Mouse (Mus musculus): ENCODE data around the gene Hsd17b1. TPM values are rescaled to one million over a fixed set of nuclear protein-coding genes. Genes with fewer than 3 reads are reported as not detected.

The Hsd17b1 gene
- polyA plus RNA-seq, 1 experiment from 2014 or later = 0.22 TPM

DNA sequence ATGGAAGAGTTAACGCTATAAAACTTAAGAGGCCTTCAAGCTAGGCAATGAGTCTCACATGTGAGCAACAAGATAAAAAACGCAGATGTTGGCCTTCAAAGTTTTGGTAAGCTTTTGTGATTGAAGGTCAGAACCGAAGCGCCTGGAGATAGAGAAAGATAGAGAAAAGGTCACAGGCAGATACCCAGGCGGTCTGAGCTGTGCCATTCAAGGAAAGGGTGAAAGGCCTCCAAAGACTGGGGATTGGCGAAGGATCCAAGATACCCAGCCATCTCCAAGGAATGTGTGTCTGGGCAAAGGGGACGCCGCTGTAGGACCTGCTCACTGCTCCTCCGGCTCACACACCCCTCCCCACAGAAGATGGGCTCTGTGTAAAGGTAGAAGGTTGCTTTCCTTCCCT, 13.2 kb upstream of the Hsd17b1 start:
- no peak overlapping the region for H3K27ac ChIP-seq
- H3K36me3 ChIP-seq (ENCODE audit: inconsistent target) = peaks cover 14% of the 10 kb centered on the region; the same call in 1 of the 2 replicates
- no peak overlapping the region for H3K4me3 ChIP-seq (ENCODE audit: inconsistent target)
- H3K79me2 ChIP-seq (ENCODE audit: inconsistent target) = no peaks in the 10 kb centered on the region
- WGBS (ENCODE audit: missing documents) = 94% methylated on average over 9 of the region's 9 CpGs

DNA sequence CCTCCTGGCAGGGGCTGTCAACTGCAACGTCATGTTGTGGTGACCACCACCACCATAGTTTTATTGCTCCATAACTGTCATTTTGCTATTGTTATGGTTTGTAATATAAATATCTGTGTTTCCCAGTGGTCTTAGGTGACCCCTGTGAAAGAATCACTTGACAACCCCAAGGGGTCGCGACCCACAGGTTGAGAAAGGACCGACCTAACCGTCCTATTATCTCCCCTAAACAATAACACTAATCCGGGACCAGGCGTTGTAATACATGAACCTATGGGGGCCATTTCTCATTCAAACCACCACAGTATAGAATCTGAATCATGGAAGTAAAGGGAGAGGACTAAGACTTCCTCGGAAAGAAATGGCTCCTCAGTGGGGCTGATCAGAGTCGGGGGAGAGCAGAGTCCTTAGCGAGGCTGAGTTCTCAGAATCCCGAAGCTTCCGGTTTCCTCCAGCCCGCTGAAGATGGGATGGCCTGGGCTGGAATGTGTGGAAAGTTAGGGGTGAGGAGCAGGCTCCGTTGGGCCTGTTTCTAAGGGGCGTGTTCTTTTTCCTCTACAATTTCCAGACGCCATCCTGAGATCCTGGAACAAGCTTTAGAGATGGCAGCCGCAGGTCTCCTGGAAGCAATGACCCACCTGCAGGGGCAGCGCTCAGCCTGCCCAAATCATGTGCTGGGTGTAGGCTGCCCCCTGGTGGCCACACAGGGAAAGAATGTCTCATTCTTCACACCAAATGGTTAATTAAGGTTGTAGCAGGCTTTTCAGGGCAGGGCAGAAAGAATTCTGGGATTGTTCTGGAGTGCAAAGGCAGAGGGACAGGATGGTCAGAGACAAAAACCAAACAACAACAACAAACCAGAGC, 11.4 kb upstream of the Hsd17b1 start:
- 39% methylated on average over 18 of the region's 18 CpGs for WGBS (ENCODE audit: missing documents)
- Histone ChIP-seq H3K36me3 (ENCODE audit: inconsistent target) (peaks cover 8% of the 10 kb centered on the region; the same call in 1 of the 2 replicates), H3K79me2 (ENCODE audit: inconsistent target) (peaks cover 15% of the 10 kb centered on the region; the same call in 1 of the 2 replicates), H3K4me3 (ENCODE audit: inconsistent target) (no peak overlapping the region), H3K27ac (no peak overlapping the region)

DNA sequence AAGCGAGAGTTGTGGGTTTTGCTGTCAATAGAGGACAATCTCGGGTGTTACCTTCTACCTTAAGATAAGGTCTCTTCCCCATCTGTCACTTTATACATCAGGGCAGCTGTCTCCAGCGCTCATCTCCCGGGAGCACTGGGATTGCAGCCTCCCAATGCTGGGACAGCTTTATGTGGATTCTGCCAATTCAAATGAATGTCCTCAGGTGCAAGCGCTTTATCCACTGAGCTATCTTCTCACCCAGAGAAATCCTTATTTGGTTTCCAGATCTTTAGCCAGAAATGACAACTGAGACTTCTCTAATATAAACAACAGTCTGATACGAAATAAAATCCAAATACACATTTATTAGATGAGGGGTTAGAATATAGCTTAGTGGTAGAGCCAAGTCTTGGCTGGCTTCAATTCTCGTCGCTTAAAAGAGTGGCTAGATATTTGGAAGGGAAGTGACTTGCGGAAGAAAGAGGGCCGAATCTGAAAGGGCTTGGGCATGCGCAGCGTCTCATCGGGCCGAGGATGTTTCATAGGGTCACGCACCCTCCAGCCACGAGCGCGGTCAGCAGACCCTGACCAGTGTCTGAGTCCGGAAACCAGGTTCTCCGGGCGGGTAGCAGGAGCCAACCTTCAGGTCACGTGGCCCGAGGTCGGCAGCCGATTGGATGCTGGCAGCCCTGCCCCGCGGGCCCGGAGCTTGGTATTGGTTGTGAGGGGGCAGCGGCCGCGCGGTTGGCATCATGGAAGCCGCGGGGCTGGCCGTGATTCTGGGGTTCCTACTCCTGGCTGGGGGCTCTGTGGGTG, 8.6 kb upstream of the Hsd17b1 start, which contains the start of gene Naglu:
TSS of gene Naglu (plus strand) at position 622 of the 798 bp plus-strand sequence.
- Histone ChIP-seq H3K27ac (peak within 1 kb of the TSS; percentile 79), H3K36me3 (ENCODE audit: inconsistent target) (peaks cover 29% of the 10 kb centered on the region; the same call in 1 of the 2 replicates), H3K79me2 (ENCODE audit: inconsistent target) (peaks cover 17% of the 10 kb centered on the region; the same call in 1 of the 2 replicates), H3K4me3 (ENCODE audit: inconsistent target) (peak within 1 kb of the TSS; percentile 70)
- WGBS (ENCODE audit: missing documents) = 6% methylated on average over 32 of the region's 35 CpGs

DNA sequence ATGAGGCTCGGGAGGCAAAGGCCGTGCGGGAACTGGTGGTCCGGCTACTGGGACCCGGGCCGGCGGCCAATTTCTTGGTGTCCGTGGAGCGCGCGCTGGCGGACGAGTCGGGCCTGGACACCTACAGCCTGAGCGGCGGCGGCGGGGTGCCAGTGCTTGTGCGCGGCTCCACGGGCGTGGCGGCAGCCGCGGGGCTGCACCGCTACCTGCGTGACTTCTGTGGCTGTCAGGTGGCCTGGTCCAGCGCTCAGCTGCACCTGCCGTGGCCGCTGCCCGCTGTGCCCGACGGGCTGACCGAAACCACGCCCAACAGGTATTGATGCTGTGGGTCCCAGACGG, 8.1 kb upstream of the Hsd17b1 start:
- under 1% methylated on average over 36 of the region's 36 CpGs for WGBS (ENCODE audit: missing documents)
- Histone ChIP-seq H3K27ac (peak overlapping the region; percentile 65), H3K79me2 (ENCODE audit: inconsistent target) (peaks cover 17% of the 10 kb centered on the region; the same call in 1 of the 2 replicates), H3K4me3 (ENCODE audit: inconsistent target) (peak overlapping the region; percentile 70), H3K36me3 (ENCODE audit: inconsistent target) (peaks cover 34% of the 10 kb centered on the region; the same call in 1 of the 2 replicates)

DNA sequence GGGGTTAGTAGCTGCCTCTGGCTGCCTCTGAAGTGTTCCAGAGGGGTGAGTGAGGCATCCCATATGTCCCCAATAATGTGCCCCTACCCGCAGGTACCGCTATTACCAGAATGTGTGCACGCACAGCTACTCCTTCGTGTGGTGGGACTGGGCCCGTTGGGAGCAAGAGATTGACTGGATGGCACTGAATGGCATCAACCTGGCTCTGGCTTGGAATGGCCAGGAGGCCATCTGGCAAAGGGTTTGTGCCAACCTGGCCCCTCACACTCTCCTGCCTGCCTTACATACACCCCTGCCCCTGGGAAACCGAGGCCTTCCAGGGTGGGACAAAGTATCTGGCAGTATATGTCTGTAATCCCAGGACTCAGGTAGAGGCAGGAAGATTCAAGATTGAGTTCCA, 7.2 kb upstream of the Hsd17b1 start:
- peaks cover 17% of the 10 kb centered on the region; the same call in 1 of the 2 replicates for H3K79me2 ChIP-seq (ENCODE audit: inconsistent target)
- 83% methylated on average over 6 of the region's 6 CpGs for WGBS (ENCODE audit: missing documents)
- H3K27ac ChIP-seq = peak overlapping the region; percentile 65
- H3K36me3 ChIP-seq (ENCODE audit: inconsistent target) = peaks cover 37% of the 10 kb centered on the region; the same call in 1 of the 2 replicates
- peak overlapping the region; percentile 70 for H3K4me3 ChIP-seq (ENCODE audit: inconsistent target)

DNA sequence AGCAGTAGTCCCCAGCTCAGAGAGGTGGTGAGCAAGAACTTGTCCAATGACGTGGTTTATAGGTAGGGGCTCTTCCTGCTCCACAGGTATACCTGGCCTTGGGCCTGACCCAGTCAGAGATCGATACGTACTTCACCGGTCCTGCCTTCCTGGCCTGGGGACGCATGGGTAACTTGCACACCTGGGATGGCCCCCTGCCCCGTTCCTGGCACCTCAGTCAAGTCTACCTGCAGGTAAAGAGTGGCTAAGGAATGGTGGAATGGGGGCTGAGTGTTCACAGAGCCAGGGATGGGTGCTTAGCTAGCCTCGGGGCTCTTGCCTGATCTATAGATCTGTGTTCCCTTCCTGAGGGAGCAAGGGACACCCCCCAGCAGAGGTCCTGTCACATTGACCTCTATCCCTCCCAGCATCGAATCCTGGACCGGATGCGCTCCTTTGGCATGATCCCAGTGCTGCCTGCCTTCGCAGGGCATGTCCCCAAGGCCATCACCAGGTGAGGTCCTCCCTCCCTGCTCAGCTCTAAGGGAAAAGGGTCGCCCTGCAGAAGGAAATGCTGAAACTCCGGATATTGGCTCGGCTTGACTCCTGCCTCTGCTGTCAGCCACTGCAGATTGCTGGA, 6.3 kb upstream of the Hsd17b1 start:
- Histone ChIP-seq H3K36me3 (ENCODE audit: inconsistent target) (peaks cover 46% of the 10 kb centered on the region; the same call in 1 of the 2 replicates), H3K4me3 (ENCODE audit: inconsistent target) (no peak overlapping the region), H3K27ac (no peak overlapping the region), H3K79me2 (ENCODE audit: inconsistent target) (peaks cover 17% of the 10 kb centered on the region; the same call in 1 of the 2 replicates)
- WGBS (ENCODE audit: missing documents) = 96% methylated on average over 12 of the region's 14 CpGs

DNA sequence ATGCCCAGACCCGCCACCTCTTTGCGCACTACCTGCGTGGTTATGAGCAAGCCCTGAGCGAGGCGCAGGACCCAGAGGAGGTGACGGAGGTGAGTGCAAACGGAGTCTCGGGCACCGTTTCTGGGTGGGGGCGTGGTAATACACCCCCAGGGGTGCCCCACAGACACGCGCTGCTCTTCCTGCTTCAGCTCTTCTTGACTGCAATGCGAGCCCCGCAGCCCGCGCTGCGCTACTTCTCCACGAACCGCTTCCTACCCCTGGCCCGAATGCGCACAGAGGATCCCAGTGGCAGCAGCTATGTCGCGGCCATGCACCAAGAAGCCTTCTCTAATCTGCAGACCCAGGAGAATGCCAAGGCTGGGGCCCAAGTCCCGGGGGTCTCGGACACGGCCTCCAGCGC, 1.5 kb downstream of the Hsd17b1 start:
- H3K27ac ChIP-seq = no peak overlapping the region
- no peaks in the 10 kb centered on the region; the same call in 1 of the 2 replicates for H3K79me2 ChIP-seq (ENCODE audit: inconsistent target)
- 41% methylated on average over 25 of the region's 27 CpGs for WGBS (ENCODE audit: missing documents)
- H3K4me3 ChIP-seq (ENCODE audit: inconsistent target) = no peak overlapping the region
- H3K36me3 ChIP-seq (ENCODE audit: inconsistent target) = peaks cover 21% of the 10 kb centered on the region; the same call in 1 of the 2 replicates

DNA sequence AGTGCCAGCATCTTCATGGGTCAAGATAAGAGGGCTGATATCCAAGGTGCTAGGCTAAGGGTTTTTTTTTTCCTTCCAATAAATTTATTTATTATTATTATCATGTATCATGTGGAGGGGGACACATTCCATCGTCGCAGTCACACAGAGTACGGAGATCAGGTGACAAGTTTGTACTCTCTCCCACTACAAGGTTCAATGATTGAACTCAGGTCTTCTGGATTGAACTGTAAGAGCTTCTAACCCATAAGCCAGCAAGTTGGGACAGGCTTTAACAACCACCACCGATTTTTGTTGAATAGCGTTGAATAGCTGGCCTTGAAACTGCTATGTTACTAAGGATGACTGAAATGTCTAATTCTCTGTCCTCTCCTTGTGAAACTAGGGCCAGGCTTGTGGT, 2.2 kb downstream of the Hsd17b1 start:
- no peaks in the 10 kb centered on the region; the same call in 1 of the 2 replicates for H3K79me2 ChIP-seq (ENCODE audit: inconsistent target)
- no peak overlapping the region for H3K4me3 ChIP-seq (ENCODE audit: inconsistent target)
- no peak overlapping the region for H3K27ac ChIP-seq
- 91% methylated on average over 5 of the region's 5 CpGs for WGBS (ENCODE audit: missing documents)
- peaks cover 17% of the 10 kb centered on the region; the same call in 1 of the 2 replicates for H3K36me3 ChIP-seq (ENCODE audit: inconsistent target)

DNA sequence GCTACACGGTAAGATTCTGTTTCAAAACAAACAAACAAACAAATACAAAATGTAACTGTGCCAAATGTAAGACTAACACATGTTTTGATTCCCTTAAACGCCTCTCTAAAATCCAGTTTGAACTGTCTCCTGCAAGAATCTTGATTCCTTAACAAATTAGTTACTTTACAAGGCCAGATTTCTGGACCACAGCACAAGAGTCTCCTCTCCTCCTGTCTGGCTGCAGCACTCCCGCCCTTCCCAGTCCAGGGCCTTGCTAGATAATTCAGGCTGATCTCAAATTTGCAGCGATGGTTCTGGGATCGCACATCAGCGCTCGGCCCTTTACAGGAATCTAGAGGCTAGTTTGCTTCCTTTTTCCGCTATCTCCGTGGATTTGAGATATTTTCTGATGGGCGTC, 3.4 kb downstream of the Hsd17b1 start:
- WGBS (ENCODE audit: missing documents) = 18% methylated on average over 10 of the region's 10 CpGs
- Histone ChIP-seq H3K4me3 (ENCODE audit: inconsistent target) (peak overlapping the region; percentile 95), H3K27ac (peak overlapping the region; percentile 90), H3K79me2 (ENCODE audit: inconsistent target) (no peaks in the 10 kb centered on the region; the same call in 1 of the 2 replicates), H3K36me3 (ENCODE audit: inconsistent target) (peaks cover 8% of the 10 kb centered on the region; the same call in 1 of the 2 replicates)

DNA sequence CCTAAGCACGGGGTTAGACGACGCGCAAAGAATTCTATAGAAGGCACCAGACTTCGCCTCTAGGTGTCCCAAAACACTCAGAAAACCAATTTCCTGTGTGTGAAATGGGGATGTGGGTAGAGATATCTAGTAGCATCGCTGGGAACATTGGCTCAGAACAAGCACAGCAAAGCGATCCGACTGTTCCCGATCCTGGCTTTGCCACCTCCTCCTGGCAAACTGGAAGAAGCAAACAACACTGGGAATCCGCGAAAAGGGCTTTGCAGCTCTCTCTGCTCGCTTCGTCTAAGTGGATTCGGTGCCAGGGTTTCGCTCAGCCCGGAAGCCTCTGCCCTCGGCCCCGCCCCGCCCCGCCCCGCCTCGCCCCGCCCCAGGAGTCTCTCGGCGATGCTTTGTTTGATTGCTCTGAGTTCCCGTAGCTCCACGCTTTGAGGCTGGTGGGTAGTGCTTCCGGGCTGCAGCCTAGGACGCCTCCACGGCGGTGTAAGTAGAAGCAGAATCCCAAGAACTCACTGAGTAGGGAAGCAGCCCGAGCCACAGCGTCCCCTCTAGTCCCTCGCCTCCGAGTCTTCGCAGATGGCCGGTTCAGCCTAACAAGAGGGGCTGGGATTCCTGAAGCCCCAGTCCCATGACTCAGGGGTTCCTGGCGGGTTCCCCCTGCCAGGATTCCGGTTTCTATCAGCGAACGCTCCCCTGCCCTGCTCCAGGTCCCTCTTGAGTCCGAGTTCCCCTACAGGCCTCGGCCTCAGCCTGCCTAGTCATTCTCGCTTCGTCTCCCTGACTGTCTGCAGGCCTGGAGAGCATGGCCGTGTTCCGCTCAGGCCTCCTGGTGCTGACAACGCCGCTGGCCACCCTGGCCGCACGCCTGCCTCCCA, 4.2 kb downstream of the Hsd17b1 start, which contains the start of gene Coasy:
TSS of gene Coasy (plus strand) at position 358 of the 875 bp plus-strand sequence.
- Histone ChIP-seq H3K4me3 (ENCODE audit: inconsistent target) (peak within 1 kb of the TSS; percentile 95), H3K36me3 (ENCODE audit: inconsistent target) (0 out of 2 replicates have a peak, but pooled peaks cover under 1% of the 10 kb centered on the region), H3K79me2 (ENCODE audit: inconsistent target) (peaks cover 3% of the 10 kb centered on the region), H3K27ac (peak within 1 kb of the TSS; percentile 90)
- WGBS (ENCODE audit: missing documents) = under 1% methylated on average over 50 of the region's 51 CpGs

DNA sequence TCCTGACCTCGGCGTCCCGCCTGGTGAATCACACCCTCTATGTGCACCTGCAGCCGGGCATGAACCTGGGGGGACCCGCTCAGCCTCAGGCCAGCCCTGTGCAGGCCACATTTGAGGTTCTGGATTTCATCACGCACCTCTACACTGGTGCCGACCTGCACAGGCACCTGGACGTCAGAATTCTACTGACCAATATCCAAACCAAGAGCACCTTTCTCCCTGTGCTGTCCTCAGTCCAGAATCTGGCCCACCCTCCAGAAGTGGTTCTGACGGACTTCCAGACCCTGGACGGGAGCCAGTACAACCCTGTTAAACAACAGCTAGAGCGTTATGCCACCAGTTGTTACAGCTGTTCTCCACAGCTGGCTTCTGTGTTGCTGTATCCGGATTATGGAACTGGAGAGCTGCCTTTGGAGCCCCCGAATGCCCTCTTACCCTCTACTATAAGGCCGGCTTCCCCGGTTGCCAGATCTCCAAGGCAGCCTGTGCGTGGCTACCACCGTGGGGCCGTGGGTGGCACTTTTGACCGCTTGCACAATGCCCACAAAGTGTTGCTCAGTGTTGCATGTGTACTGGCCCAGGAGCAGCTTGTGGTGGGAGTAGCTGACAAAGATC, 5.0 kb downstream of the Hsd17b1 start:
- Histone ChIP-seq H3K79me2 (ENCODE audit: inconsistent target) (peaks cover 10% of the 10 kb centered on the region), H3K4me3 (ENCODE audit: inconsistent target) (peak overlapping the region; percentile 95), H3K36me3 (ENCODE audit: inconsistent target) (no peaks in the 10 kb centered on the region), H3K27ac (peak overlapping the region; percentile 90)
- WGBS (ENCODE audit: missing documents) = 11% methylated on average over 19 of the region's 19 CpGs

DNA sequence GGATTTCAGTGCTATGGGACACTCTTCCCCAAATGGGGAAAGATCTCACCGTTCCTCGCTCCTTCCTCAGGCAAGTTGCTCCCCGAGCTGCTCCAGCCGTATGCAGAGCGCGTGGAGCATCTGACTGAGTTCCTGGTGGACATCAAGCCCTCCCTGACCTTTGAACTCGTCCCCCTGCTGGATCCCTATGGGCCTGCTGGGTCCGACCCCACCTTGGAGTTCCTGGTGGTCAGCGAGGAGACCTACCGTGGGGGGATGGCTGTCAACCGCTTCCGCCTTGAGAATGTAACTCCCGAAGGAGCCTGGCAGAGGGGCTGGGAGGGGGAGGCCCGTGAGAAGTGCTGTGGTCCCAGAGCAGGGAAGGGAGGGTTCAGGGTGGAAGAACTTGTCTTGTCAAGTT, 6.0 kb downstream of the Hsd17b1 start:
- Histone ChIP-seq H3K4me3 (ENCODE audit: inconsistent target) (no peak overlapping the region), H3K36me3 (ENCODE audit: inconsistent target) (no peaks in the 10 kb centered on the region; the same call in 1 of the 2 replicates), H3K27ac (no peak overlapping the region), H3K79me2 (ENCODE audit: inconsistent target) (peaks cover 15% of the 10 kb centered on the region)
- WGBS (ENCODE audit: missing documents) = 91% methylated on average over 14 of the region's 14 CpGs

DNA sequence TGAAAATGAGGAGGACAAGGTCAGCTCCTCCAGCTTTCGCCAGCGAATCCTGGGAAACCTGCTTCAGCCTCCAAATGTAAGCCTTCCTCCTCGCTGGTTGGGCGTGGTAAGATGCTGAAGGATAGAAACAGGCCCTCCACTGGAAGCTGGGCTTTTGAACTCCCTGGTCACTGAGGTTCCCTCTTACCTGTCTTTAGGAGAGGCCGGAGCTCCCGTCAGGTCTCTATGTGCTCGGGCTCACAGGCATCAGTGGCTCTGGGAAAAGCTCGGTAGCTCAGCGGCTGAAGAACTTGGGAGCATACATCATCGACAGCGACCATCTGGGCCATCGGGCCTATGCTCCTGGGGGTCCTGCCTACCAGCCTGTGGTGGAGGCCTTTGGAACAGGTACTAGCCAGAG, 6.6 kb downstream of the Hsd17b1 start:
- Histone ChIP-seq H3K4me3 (ENCODE audit: inconsistent target) (no peak overlapping the region), H3K36me3 (ENCODE audit: inconsistent target) (peaks cover 4% of the 10 kb centered on the region)
- WGBS (ENCODE audit: missing documents) = 94% methylated on average over 12 of the region's 12 CpGs

More for the DNA sequence above, 6.6 kb downstream of the Hsd17b1 start:
- Histone ChIP-seq H3K79me2 (ENCODE audit: inconsistent target) (peaks cover 15% of the 10 kb centered on the region), H3K27ac (no peak overlapping the region)
